Mouse (Mus musculus) midbrain, postnatal 0 days (tissue): ENCODE measurements at regions not wholly inside any gene's neighbourhood (a gene's known extent, or its start where the extent isn't known, plus 50 kb on each side); places are given as distances from the start of the nearest gene placed in this dataset.
A peak's percentile ranks its signal among the peaks of the same experiment; 100 is the strongest.

Experiments used
- ATAC-seq: fragments of 200-750 bp; cut with Nextera tagmentation; 2 replicates; pipeline ENCODE4 v1.8.0; 2017; ENCODE audit warnings: moderate number of reproducible peaks, mild to moderate bottlenecking, moderate TSS enrichment, moderate library complexity; ENCODE audit not compliant: low FRiP score
- DNase-seq: peaks from one replicate; pipeline ENCODE4 v3.0.0-alpha.2; 2015; ENCODE audit warnings: low spot score
- H3K27ac ChIP-seq: fragments of 300-500 bp; sonication (generic); 2 replicates; pipeline ENCODE4 v1.5.1; 2014; ENCODE audit warnings: low read depth, mild to moderate bottlenecking, low read length, mixed read lengths
- H3K27me3 ChIP-seq: fragments of 300-500 bp; sonication (generic); 2 replicates; pipeline ENCODE4 v1.6.1; 2014; ENCODE audit warnings: low read length, control low read depth, mixed read lengths; ENCODE audit not compliant: insufficient read depth
- H3K36me3 ChIP-seq: fragments of 300-500 bp; sonication (generic); 2 replicates; pipeline ENCODE4 v1.6.1; 2014; ENCODE audit warnings: low read length, control low read depth, mixed read lengths; ENCODE audit not compliant: insufficient read depth
- H3K4me1 ChIP-seq: fragments of 300-500 bp; sonication (generic); 2 replicates; pipeline ENCODE4 v1.6.1; 2014; ENCODE audit warnings: mild to moderate bottlenecking, control low read depth, antibody characterized with exemption, low read length, mixed read lengths; ENCODE audit not compliant: insufficient read depth
- H3K4me2 ChIP-seq: fragments of 300-500 bp; sonication (generic); 2 replicates; pipeline ENCODE4 v1.6.1; 2014; ENCODE audit warnings: low read depth, mild to moderate bottlenecking, low read length, mixed read lengths; ENCODE audit not compliant: poor library complexity, severe bottlenecking
- H3K4me3 ChIP-seq: fragments of 300-500 bp; sonication (generic); 2 replicates; pipeline ENCODE4 v1.5.1; 2014; ENCODE audit warnings: low read depth, mild to moderate bottlenecking, low read length, moderate library complexity
- H3K9ac ChIP-seq: fragments of 300-500 bp; sonication (generic); replicated peaks from 2 replicates; pipeline ENCODE4 v1.6.1; 2014; ENCODE audit warnings: mild to moderate bottlenecking, low read length, moderate library complexity, mixed read lengths; ENCODE audit not compliant: poor library complexity, severe bottlenecking
- H3K9me3 ChIP-seq: fragments of 300-500 bp; sonication (generic); 2 replicates; pipeline ENCODE4 v1.6.1; 2016; ENCODE audit warnings: low read length, control low read depth
- CTCF ChIP-seq: IDR thresholded peaks from 2 replicates; pipeline ENCODE4 v1.5.1; 2016; ENCODE audit warnings: antibody characterized with exemption, mild to moderate bottlenecking
- WGBS: fragments of 180-500 bp; shearing (Covaris S2); extraction: QIAGEN DNeasy Blood & Tissue Kit; methylation state at CpG from one replicate; pipeline ENCODE4 v1.1.7; 2014; 5-methylcytosine and 5-hydroxymethylcytosine counted together

DNA sequence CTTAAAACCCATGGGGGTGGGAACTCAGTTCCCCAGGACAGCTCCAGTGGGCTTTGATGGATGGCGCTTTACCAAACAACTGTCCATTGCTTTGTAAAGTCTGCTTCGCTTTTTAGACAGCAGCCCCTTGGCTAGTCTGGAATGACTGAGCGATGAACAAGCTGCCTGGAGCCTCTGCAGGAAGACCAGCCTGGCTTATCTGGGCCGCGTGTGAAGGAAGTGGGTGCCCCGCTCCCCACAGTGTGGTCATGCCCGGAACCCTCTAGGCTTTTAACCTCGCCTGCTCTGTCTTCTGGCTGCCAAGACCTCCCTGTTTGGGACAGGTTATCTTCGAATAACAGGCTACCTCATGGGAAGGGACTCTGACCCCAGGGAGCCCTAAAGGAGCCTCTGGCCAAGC is 91.5 kb upstream of the Ptpn1 start:
- Histone ChIP-seq H3K4me2 (no peak overlapping the region), H3K27me3 (no peaks in the 10 kb centered on the region), H3K9me3 (no peaks in the 10 kb centered on the region), H3K4me3 (no peak overlapping the region), H3K4me1 (no peaks in the 10 kb centered on the region), H3K36me3 (no peaks in the 10 kb centered on the region), H3K27ac (no peak overlapping the region), H3K9ac (no peak overlapping the region)
- WGBS: 88% methylated on average over 9 of the region's 9 CpGs
- DNase-seq (no peak), ATAC-seq (no peak)
- no peak for TF ChIP-seq CTCF

DNA sequence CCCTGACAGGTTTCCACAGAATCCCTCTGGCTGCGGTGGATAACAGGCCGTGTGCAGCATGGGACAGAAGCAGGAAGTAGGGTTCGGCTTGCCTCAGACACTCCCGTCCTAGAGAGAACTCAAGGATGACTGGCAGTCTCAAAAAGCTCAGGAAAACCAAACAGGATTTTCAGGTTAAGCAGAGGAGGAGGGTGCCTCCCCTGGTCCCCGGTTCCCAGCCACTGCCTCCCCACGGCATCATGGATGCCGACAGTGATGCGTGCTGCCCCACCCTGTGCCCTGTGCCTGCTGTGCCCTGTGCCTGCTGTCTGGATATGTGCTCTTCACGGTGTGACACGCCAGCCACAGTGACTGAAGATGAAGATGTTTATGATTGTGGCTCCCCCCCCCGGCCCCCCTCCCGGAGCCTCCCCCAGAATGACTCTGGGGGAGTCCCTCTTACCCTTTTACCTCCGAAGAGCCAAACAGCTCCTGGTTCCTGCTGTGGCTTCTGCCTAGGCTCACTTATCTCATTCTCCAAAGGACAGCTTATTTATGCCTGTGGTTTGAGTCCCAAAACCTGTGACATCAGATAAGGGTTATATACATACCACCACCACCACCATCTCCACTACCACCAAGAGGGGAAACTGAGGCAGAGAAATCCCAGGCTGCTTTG is 92.4 kb upstream of the Ptpn1 start:
- Histone ChIP-seq H3K4me3 (no peak overlapping the region), H3K36me3 (no peaks in the 10 kb centered on the region), H3K4me1 (no peaks in the 10 kb centered on the region), H3K9me3 (no peaks in the 10 kb centered on the region), H3K9ac (no peak overlapping the region), H3K4me2 (no peak overlapping the region), H3K27me3 (no peaks in the 10 kb centered on the region), H3K27ac (no peak overlapping the region)
- no peak for ATAC-seq
- no peak for TF ChIP-seq CTCF
- DNase-seq: no peak
- 75% methylated on average over 13 of the region's 13 CpGs for WGBS

DNA sequence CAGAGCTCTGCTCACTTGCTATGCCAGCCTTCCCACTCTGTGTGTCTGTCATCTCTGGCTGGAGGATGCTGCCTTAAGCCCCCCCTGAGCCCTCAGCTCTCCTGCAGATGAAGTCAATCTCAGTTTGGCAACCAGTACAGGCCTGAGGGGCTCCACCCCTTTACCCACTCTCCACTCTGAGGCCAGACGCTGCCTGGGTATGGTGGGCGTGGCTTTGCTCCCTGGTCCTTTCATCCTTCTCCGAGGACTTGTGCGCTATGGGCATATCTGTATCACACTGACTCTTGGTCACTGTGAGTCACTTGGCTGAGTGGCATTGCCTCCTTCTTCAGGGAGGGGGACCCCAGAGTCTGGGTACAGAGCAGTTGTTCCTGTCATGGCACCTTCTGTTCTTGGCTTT is 94.3 kb upstream of the Ptpn1 start:
- Histone ChIP-seq H3K4me3 (no peak overlapping the region), H3K36me3 (no peaks in the 10 kb centered on the region), H3K27me3 (no peaks in the 10 kb centered on the region), H3K4me1 (peaks cover 8% of the 10 kb centered on the region; the same call in 1 of the 2 replicates), H3K9ac (no peak overlapping the region), H3K27ac (no peak overlapping the region), H3K4me2 (no peak overlapping the region), H3K9me3 (no peaks in the 10 kb centered on the region)
- no peak for ATAC-seq
- DNase-seq: no peak
- no peak for TF ChIP-seq CTCF
- 56% methylated on average over 4 of the region's 4 CpGs for WGBS

DNA sequence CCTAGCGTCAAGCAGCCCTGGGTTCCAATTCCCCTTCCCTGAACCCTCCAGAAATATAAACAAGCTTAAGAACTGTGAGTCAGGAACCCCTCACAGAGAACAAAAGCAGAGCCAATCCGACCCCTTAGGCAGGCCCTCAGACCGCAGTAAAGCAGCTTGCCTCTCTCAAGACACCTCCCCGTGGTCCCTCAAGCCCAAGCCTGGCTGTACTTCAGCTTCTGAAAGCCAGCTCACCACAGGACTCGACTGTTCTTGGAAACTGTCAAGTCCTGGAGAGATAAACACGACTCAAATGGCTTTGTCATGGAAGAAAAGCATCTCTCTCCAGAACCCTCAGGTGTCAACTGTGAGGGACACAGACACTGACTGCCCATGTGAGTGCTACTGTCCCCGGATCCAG is 95.2 kb upstream of the Ptpn1 start:
- ATAC-seq: no peak
- H3K27me3 ChIP-seq: no peaks in the 10 kb centered on the region
- 29% methylated on average over 7 of the region's 7 CpGs for WGBS

DNA sequence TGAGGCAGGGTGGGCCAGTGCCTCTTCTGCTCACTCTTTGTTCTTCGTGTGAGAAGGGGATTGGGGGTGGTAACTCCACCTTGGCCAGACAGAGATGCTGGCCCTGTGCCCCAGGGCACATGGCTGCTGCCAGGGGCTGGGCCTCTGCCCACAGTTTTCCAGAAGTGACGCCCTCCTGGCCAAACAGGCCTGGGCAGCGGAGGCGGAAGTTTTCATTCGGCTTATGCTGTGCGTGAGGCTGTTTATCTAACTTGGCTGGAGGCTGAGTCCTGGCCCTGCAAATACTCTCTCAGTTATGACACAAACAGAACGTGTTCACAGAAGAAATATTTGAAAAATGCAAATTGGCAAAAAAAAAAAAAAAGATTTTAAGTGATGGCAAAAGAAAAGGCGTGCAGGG is 97.3 kb upstream of the Ptpn1 start:
- no peak for ATAC-seq
- TF ChIP-seq CTCF: no peak
- 64% methylated on average over 8 of the region's 8 CpGs for WGBS

More for the DNA sequence above, 95.2 kb upstream of the Ptpn1 start:
- Histone ChIP-seq H3K36me3 (no peaks in the 10 kb centered on the region), H3K27ac (no peak overlapping the region), H3K4me1 (peaks cover 8% of the 10 kb centered on the region; the same call in 1 of the 2 replicates), H3K4me3 (no peak overlapping the region), H3K9me3 (no peaks in the 10 kb centered on the region), H3K4me2 (no peak overlapping the region), H3K9ac (no peak overlapping the region)
- peak; percentile 38 for DNase-seq
- no peak for TF ChIP-seq CTCF

DNA sequence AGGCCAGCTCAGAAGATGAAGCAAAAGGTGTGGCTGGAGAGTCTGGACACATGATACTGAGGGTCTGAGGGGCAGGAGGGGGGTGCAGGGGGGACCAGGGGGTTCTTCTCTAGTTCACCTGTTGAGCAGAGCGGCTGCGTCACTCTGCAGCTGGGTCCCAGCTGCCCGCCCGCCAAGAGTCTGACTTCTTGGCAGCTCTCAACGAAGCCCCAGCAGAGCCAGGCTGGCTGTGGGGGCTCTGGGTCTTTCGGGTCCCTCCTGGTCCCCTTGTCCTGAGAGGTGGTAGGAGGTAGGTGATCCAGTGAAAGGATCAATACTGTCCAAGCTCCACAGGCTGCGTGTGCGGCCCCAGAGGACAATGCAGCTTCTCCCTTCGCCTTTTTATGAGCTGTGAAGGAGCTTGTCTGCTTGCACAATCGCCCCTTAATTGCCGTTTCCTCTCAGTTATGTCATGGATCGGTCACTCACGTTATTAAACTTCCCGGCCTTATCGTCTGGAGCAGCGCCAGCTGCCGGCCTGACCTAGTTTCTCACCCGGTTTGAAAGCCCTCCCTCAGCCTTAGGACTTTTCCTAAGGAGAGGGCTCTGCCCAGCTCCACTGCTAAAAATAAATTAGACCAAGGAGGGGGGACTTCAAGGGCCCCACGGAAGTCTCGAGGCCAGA is 98.4 kb upstream of the Ptpn1 start:
- Histone ChIP-seq H3K36me3 (no peaks in the 10 kb centered on the region), H3K9ac (0 out of 2 replicates have a peak overlapping the region, but pooled peaks have one; percentile 19), H3K4me3 (no peak overlapping the region), H3K4me2 (no peak overlapping the region), H3K9me3 (no peaks in the 10 kb centered on the region), H3K4me1 (peaks cover 8% of the 10 kb centered on the region; the same call in 1 of the 2 replicates), H3K27ac (no peak overlapping the region), H3K27me3 (no peaks in the 10 kb centered on the region)
- WGBS: 30% methylated on average over 20 of the region's 20 CpGs
- ATAC-seq: peak; percentile 17; the same call in 1 of the 2 replicates
- DNase-seq: peak; percentile 69
- peak; percentile 43 for TF ChIP-seq CTCF

More for the DNA sequence above, 97.3 kb upstream of the Ptpn1 start:
- Histone ChIP-seq H3K9me3 (no peaks in the 10 kb centered on the region), H3K4me1 (peaks cover 8% of the 10 kb centered on the region; the same call in 1 of the 2 replicates), H3K36me3 (no peaks in the 10 kb centered on the region), H3K27ac (no peak overlapping the region), H3K9ac (no peak overlapping the region), H3K27me3 (no peaks in the 10 kb centered on the region), H3K4me3 (no peak overlapping the region), H3K4me2 (no peak overlapping the region)
- DNase-seq: peak; percentile 63
